Mouse (Mus musculus) subcutaneous adipose tissue, adult 2 months (tissue): ENCODE results near the gene Metap2. TPM values are rescaled to one million over a fixed set of nuclear protein-coding genes. Genes with fewer than 3 reads are reported as not detected.

Experiments
- polyA plus RNA-seq: library from polyadenylated mRNA; depleted of rRNA; stranded (reverse); fragments of >200 nt; gene quantifications from 2 replicates; pipeline ENCODE4 v1.2.3, GENCODE M21; 2012; ENCODE audit warnings: low replicate concordance; rRNA removed

Gene Metap2
- polyA plus RNA-seq, result 33.8 and 43.4 TPM in 2 replicates

DNA sequence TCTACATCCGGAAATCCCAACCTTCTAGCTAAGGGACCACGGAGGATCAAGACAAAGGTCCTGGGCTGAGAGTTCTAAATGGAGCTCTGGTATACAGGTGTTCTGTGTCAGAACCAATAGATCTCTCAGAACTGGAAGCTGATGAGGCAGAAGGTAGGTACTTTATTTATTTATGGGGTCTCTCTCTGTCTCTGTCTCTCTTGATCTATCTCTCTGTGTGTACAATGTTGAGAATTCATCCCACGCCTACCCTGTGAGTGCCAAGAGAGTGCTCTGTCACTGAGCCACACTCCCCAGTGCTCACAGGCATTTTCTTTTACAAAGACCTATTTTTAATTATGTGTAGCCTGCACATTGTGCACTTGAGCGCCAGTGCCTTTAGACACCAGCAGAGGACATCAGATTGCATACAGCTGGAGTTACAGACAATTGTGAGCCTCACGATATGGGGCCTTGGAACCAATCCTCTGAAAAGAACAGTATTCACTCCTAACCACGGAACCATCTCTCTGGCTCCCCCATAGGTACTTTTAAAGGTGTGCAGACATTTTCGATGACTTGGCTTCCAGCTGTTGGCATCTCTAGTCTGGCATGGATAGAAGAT lies at the start of gene Metap2:
Gene Metap2 (minus strand): TSS at position 51 of the 604 bp plus-strand sequence.

DNA sequence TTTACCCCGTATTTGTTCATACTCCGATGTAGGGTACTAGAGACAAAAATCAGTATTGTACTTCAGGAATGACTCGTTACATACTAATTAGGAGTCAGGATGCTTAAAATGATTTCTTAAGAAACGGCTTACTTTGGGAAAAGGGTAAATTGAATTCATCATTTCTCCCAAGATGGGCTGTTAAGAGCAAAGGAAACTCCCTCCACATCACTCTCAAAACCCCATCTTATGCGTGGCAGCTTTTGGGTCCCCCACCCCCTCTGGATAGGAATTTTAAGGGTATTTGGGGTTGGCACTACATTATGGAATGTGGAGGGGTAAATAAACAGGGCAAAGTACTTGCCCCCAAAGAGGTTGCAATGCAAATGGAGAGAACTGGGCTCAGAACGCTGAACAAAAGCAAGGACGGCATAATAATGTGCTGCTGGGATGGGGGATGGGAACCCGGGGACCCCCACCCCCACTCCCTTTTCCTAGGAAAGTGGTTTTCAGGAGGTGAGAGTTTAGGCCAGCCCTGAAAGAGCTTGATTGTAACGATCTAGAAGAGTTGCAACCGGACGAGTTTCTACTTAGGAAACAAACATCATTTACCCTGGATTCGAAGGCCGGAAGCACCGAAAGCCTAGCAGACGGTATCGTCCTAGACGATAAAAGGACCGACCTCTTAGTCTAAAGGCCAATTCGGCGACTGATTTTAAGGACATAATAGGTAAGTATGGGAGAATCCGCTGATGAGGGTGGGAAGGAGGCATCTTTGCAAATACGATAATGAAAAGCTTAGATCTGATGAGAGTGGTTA lies 65.8 kb downstream of the Metap2 start, which contains the start of gene Usp44:
Gene Usp44 (plus strand): TSS at position 625 of the 799 bp plus-strand sequence.

Other genes with a start within 250 kb of the Metap2 start
- gene Usp44, start 65.5 kb downstream of the Metap2 start, polyA plus RNA-seq, result not detected in 2 replicates
- 15.8 and 17.2 TPM in 2 replicates for gene Vezt, start 138.7 kb upstream of the Metap2 start, polyA plus RNA-seq
- 1.9 and 4.0 TPM in 2 replicates for gene Fgd6, start 138.9 kb upstream of the Metap2 start, polyA plus RNA-seq